Mouse (Mus musculus) CH12.LX (cell line): ENCODE measurements around the gene Tpo.

Experiments used
- POLR2A ChIP-seq: IDR thresholded peaks from 2 replicates; pipeline ENCODE4 v1.6.1; 2011; ENCODE audit warnings: low read depth, mild to moderate bottlenecking, improper control_type of control experiment, low read length
- TCF12 ChIP-seq: IDR thresholded peaks from 2 replicates; pipeline ENCODE4 v1.6.1; 2014; ENCODE audit warnings: low read depth, mild to moderate bottlenecking, inconsistent platforms, low read length, improper control_type of control experiment

GRCm38 (mm10) chr12:30049818-30050217, 82.6 kb downstream of the Tpo start:
- TF ChIP-seq POLR2A: no peak
- TF ChIP-seq TCF12: no peak
